Mouse (Mus musculus) gonadal fat pad, adult 2 months (tissue): Measurements from ENCODE around the gene Slco3a1. TPM values are rescaled to one million over a fixed set of nuclear protein-coding genes. Genes with fewer than 3 reads are reported as not detected.
"Not testable (repeated sequence)": the region's sequence is repeated elsewhere in the genome, so short reads cannot be mapped to it uniquely, and the experiment has no call there.

ENCODE experiments used
- DNase-seq: peaks from one replicate; pipeline ENCODE4 v3.0.0-alpha.2; 2012; ENCODE audit warnings: low read depth
- polyA plus RNA-seq: library from polyadenylated mRNA; depleted of rRNA; stranded (reverse); fragments of >200 nt; gene quantifications from 2 replicates; pipeline ENCODE4 v1.2.3, GENCODE M21; 2012

The Slco3a1 gene
- polyA plus RNA-seq, 1 experiment: 20.0 TPM

GRCm38 (mm10) chr7:74429252-74429651 lies 125.3 kb downstream of the Slco3a1 start:
- DNase-seq: no peak

GRCm38 (mm10) chr7:74427135-74427534 lies 127.4 kb downstream of the Slco3a1 start:
- no peak for DNase-seq

GRCm38 (mm10) chr7:74425941-74426340 lies 128.6 kb downstream of the Slco3a1 start:
- DNase-seq: no peak

- peak; percentile 33 for DNase-seq
These were observed 130.4 kb downstream of the Slco3a1 start for GRCm38 (mm10) chr7:74423928-74424850.

GRCm38 (mm10) chr7:74423316-74423715 lies 131.3 kb downstream of the Slco3a1 start:
- DNase-seq: no peak

- DNase-seq: no peak
These were observed 131.8 kb downstream of the Slco3a1 start for GRCm38 (mm10) chr7:74422731-74423130.

- no peak for DNase-seq
These were observed 132.6 kb downstream of the Slco3a1 start for GRCm38 (mm10) chr7:74422002-74422401.

- no peak for DNase-seq
These were observed 133.0 kb downstream of the Slco3a1 start for GRCm38 (mm10) chr7:74421591-74421990.

GRCm38 (mm10) chr7:74419706-74420105 lies 134.9 kb downstream of the Slco3a1 start:
- DNase-seq: no peak

GRCm38 (mm10) chr7:74417009-74417408 lies 137.6 kb downstream of the Slco3a1 start:
- DNase-seq: no peak

GRCm38 (mm10) chr7:74415241-74415640 lies 139.3 kb downstream of the Slco3a1 start:
- no peak for DNase-seq

GRCm38 (mm10) chr7:74413738-74414716 lies 140.6 kb downstream of the Slco3a1 start:
- DNase-seq: no peak

GRCm38 (mm10) chr7:74408601-74409323 lies 145.8 kb downstream of the Slco3a1 start:
- no peak for DNase-seq

GRCm38 (mm10) chr7:74407851-74408250 lies 146.7 kb downstream of the Slco3a1 start:
- not testable (repeated sequence) for DNase-seq

- no peak for DNase-seq
These were observed 154.9 kb downstream of the Slco3a1 start for GRCm38 (mm10) chr7:74399729-74400128.

GRCm38 (mm10) chr7:74399154-74399553 lies 155.4 kb downstream of the Slco3a1 start:
- DNase-seq: no peak

GRCm38 (mm10) chr7:74398326-74398725 lies 156.3 kb downstream of the Slco3a1 start:
- DNase-seq: no peak

GRCm38 (mm10) chr7:74391451-74391873 lies 163.1 kb downstream of the Slco3a1 start:
- no peak for DNase-seq

- no peak for DNase-seq
These were observed 165.0 kb downstream of the Slco3a1 start for GRCm38 (mm10) chr7:74389570-74389969.

GRCm38 (mm10) chr7:74386257-74386656 lies 168.3 kb downstream of the Slco3a1 start:
- no peak for DNase-seq

GRCm38 (mm10) chr7:74383040-74383666 lies 171.4 kb downstream of the Slco3a1 start:
- DNase-seq: no peak
